Mouse (Mus musculus) neural tube, embryonic 14.5 days (tissue): ENCODE results near the gene Dgki. TPM values are rescaled to one million over a fixed set of nuclear protein-coding genes. Genes with fewer than 3 reads are reported as not detected.

Experiments
- ATAC-seq: fragments of 200-750 bp; cut with Nextera tagmentation; 2 replicates; pipeline ENCODE4 v1.8.0; 2017; ENCODE audit warnings: low read depth, mild to moderate bottlenecking, moderate TSS enrichment, moderate library complexity
- H3K27ac ChIP-seq: fragments of 300-500 bp; sonication (generic); 2 replicates; pipeline ENCODE4 v1.5.1; 2014; ENCODE audit warnings: low read depth, mild to moderate bottlenecking, control low read depth, low read length, moderate library complexity, mixed read lengths
- H3K27me3 ChIP-seq: fragments of 300-500 bp; sonication (generic); 2 replicates; pipeline ENCODE4 v1.6.1; 2014; ENCODE audit warnings: low read length; ENCODE audit not compliant: control insufficient read depth, insufficient read depth
- H3K36me3 ChIP-seq: fragments of 300-500 bp; sonication (generic); 2 replicates; pipeline ENCODE4 v1.6.1; 2014; ENCODE audit warnings: low read length, mixed read lengths; ENCODE audit not compliant: control insufficient read depth, insufficient read depth
- H3K4me1 ChIP-seq: fragments of 300-500 bp; sonication (generic); 2 replicates; pipeline ENCODE4 v1.6.1; 2014; ENCODE audit warnings: low read length; ENCODE audit not compliant: control insufficient read depth, insufficient read depth
- H3K4me2 ChIP-seq: fragments of 300-500 bp; sonication (generic); 2 replicates; pipeline ENCODE4 v1.6.1; 2014; ENCODE audit warnings: mild to moderate bottlenecking, low read depth, low read length, control low read depth
- H3K4me3 ChIP-seq: fragments of 300-500 bp; sonication (generic); 2 replicates; pipeline ENCODE4 v1.5.1; 2014; ENCODE audit warnings: low read depth, low read length, control low read depth, mixed read lengths
- H3K9ac ChIP-seq: fragments of 300-500 bp; sonication (generic); replicated peaks from 2 replicates; pipeline ENCODE4 v1.6.1; 2014; ENCODE audit warnings: low read depth, mild to moderate bottlenecking, control low read depth, low read length, mixed read lengths
- H3K9me3 ChIP-seq: fragments of 300-500 bp; sonication (generic); 2 replicates; pipeline ENCODE4 v1.6.1; 2016; ENCODE audit warnings: low read length; ENCODE audit not compliant: control insufficient read depth
- WGBS: fragments of 180-500 bp; shearing (Covaris S2); extraction: QIAGEN DNeasy Blood & Tissue Kit; methylation state at CpG from one replicate; pipeline ENCODE4 v1.1.7; 2014; 5-methylcytosine and 5-hydroxymethylcytosine counted together
- polyA plus RNA-seq: library from polyadenylated mRNA; unstranded; fragments of >200 nt; fragmentation: Nextera tagmentation; extraction: Ambion mirVana; gene quantifications from 2 replicates; pipeline ENCODE4 v1.2.1, GENCODE M21; 2014

Dgki gene
- polyA plus RNA-seq, 1 experiment from 2014 or later, result 10.5 TPM

DNA sequence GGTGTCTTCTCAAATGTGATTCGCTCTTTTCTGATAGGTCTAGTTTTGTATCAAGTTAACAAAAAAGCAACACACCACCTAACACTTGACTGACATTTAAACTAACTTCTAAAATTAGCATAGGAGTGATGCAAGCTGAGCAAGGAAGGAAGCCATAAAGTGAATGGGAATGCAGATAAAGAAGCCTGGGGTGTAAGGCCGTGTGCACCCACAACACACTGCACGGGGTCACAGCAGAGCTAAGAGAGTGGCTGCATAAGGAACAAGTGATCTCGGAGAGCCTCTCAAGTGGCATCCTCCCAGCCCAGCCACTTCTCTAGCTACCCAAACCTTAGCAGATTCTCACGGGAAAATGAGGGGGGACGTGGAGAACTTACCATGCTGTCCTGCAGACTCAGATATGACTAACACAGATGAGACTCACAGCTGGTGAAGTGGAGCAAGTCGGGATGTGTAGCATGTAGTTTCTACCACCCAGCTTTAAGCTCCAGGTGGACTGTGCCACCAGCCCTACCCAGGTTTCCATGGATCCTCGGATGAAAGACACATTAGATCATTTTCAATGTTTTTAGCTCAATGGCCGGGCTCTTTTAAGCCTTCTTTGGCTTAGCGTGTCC lies 38.6 kb downstream of the Dgki start:
- Histone ChIP-seq H3K4me1 (no peaks in the 10 kb centered on the region), H3K9ac (no peak overlapping the region), H3K27me3 (no peaks in the 10 kb centered on the region), H3K4me2 (no peak overlapping the region), H3K36me3 (no peaks in the 10 kb centered on the region), H3K9me3 (no peaks in the 10 kb centered on the region), H3K4me3 (no peak overlapping the region), H3K27ac (no peak overlapping the region)
- no peak for ATAC-seq
- 89% methylated on average over 10 of the region's 10 CpGs for WGBS

DNA sequence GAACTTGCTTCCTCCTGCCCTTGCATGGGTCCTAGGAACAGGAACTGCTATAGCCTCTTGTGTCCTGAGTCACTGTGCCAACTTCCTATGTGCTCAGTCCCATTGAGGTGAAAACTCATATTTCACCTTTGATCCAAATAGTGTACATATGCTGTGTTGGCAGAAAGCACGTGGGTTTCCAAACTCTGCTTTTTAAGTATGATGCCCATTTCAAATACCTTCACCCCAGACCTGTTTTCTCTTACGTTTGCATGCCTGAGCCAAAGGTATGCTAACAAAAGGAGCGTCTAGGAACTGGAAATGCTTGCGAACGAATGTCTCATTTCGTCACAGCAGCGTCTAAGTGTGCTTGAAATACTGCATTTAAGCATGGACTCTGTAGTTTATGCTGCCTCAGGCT lies 41.3 kb downstream of the Dgki start:
- Histone ChIP-seq H3K36me3 (no peaks in the 10 kb centered on the region), H3K4me1 (no peaks in the 10 kb centered on the region), H3K4me2 (no peak overlapping the region), H3K27ac (no peak overlapping the region), H3K4me3 (no peak overlapping the region), H3K27me3 (no peaks in the 10 kb centered on the region), H3K9ac (no peak overlapping the region), H3K9me3 (no peaks in the 10 kb centered on the region)
- no peak for ATAC-seq
- 93% methylated on average over 7 of the region's 7 CpGs for WGBS

DNA sequence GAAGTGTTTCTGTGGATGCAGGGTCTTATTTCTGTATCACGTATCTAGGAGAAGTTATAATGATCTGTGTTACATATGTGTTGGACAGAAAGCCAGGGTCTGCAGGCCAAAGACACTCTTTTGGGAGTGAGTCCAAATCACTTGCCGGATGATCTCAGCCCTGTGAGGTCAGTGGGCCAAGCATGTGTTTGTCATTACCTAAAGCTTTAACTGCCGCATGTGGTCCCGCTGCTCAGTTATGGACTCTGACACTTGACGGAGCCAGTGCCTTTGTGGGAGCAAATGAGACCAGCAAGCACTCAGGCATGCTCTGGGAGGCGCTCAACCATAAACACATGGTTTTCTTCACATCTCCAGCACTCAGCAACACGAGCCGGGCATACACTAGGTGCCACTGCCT lies 45.8 kb downstream of the Dgki start:
- H3K4me3 ChIP-seq, result no peak overlapping the region
- no peak overlapping the region for H3K9ac ChIP-seq
- H3K4me2 ChIP-seq, result no peak overlapping the region
- WGBS, result 65% methylated on average over 8 of the region's 8 CpGs
- H3K9me3 ChIP-seq, result no peaks in the 10 kb centered on the region
- ATAC-seq, result no peak; the same call in 1 of the 2 replicates
- no peaks in the 10 kb centered on the region for H3K27me3 ChIP-seq
- no peaks in the 10 kb centered on the region for H3K4me1 ChIP-seq
- H3K36me3 ChIP-seq, result no peaks in the 10 kb centered on the region
- H3K27ac ChIP-seq, result no peak overlapping the region

DNA sequence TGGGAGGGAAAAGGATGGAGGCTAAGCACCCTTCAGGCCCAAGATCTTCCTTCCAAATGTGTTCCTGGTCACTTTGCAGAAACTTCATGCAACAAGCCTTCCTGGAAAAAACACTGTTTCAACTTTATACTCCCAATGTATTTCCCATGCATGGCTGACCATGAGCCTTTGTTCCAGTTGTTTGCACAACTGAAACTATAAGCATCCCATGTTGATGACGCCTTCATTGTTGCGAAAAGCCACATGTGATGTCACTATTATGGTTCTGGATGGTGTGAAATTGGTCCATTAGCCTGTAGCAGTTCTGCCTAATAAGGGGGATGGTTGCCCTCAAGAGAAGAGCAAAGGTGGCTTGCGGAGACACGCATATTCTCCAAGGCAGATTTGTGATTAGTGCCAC lies 47.4 kb downstream of the Dgki start:
- H3K4me2 ChIP-seq, result no peak overlapping the region
- no peak overlapping the region for H3K4me3 ChIP-seq
- no peak for ATAC-seq
- H3K36me3 ChIP-seq, result no peaks in the 10 kb centered on the region
- 90% methylated on average over 4 of the region's 4 CpGs for WGBS
- no peaks in the 10 kb centered on the region for H3K27me3 ChIP-seq
- no peak overlapping the region for H3K27ac ChIP-seq
- no peaks in the 10 kb centered on the region for H3K9me3 ChIP-seq
- no peak overlapping the region for H3K9ac ChIP-seq
- no peaks in the 10 kb centered on the region for H3K4me1 ChIP-seq

DNA sequence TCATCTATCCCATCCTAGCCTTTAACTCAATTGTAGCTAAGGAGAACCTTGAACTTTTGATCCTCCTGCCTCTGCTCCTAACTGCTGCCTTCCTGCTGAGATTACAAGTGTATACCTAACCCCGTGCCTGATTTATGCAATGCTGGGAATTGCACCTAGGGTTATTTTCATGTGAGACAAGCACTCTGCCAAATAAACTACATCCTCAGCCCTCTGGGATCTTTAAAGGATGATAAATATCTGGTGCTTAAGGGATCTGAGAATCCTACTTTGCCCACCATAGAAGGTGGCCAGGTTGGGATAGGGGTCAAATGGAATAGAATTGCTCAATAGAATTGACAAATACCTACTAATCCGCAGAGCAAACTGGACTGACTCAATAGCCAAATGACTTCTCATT lies 49.3 kb downstream of the Dgki start:
- Histone ChIP-seq H3K27me3 (no peaks in the 10 kb centered on the region), H3K27ac (no peak overlapping the region), H3K9me3 (no peaks in the 10 kb centered on the region), H3K9ac (no peak overlapping the region), H3K36me3 (no peaks in the 10 kb centered on the region), H3K4me2 (no peak overlapping the region), H3K4me1 (no peaks in the 10 kb centered on the region), H3K4me3 (no peak overlapping the region)
- WGBS, result 83% methylated on average over 2 of the region's 2 CpGs
- no peak for ATAC-seq

DNA sequence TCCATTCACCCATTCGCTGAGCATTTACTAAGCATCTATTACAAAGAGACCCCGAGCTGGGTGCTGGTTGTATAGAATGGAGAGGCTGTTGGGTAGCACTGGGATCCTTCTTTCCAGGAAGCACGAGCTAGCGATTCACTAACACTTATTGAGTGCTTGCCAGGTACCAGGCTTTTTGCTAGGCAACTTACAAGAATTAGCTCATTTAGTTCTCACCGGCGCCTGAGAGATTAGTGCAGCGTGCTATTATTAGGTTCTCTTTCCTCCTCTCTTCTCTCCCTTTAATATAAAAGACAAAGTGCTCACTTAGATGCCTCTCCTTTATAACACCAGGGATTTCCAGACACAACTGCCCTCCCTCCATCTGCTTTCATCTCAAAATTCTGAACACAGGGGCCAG lies 54.2 kb downstream of the Dgki start:
- Histone ChIP-seq H3K4me1 (no peaks in the 10 kb centered on the region), H3K36me3 (no peaks in the 10 kb centered on the region), H3K9ac (no peak overlapping the region), H3K4me3 (no peak overlapping the region), H3K27me3 (no peaks in the 10 kb centered on the region), H3K27ac (no peak overlapping the region), H3K4me2 (no peak overlapping the region), H3K9me3 (no peaks in the 10 kb centered on the region)
- ATAC-seq, result no peak
- WGBS, result 71% methylated on average over 7 of the region's 7 CpGs

DNA sequence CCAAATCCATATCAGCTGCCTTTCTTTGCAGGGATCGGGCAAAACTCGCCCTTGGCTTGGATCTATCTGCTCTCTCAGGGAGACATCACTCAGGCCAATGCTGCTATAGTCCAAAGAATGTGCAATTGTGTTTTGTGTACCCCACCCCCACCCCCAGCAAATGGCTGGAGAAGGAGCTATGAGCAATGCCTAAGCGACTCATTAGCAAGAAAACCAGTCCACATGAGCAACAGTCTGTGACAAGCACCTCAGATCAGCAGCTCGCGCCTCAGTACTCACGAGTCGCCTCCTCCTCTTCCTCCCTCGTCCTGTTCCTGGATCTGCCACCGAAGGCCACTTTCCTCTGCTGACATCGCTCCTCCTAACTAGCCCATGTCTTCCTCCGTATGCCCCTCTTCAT lies 55.9 kb downstream of the Dgki start:
- no peak overlapping the region for H3K27ac ChIP-seq
- 91% methylated on average over 11 of the region's 11 CpGs for WGBS
- no peak overlapping the region for H3K9ac ChIP-seq
- no peak for ATAC-seq
- H3K27me3 ChIP-seq, result no peaks in the 10 kb centered on the region
- no peak overlapping the region for H3K4me3 ChIP-seq
- no peak overlapping the region for H3K4me2 ChIP-seq
- H3K9me3 ChIP-seq, result no peaks in the 10 kb centered on the region
- H3K4me1 ChIP-seq, result no peaks in the 10 kb centered on the region
- no peaks in the 10 kb centered on the region for H3K36me3 ChIP-seq

DNA sequence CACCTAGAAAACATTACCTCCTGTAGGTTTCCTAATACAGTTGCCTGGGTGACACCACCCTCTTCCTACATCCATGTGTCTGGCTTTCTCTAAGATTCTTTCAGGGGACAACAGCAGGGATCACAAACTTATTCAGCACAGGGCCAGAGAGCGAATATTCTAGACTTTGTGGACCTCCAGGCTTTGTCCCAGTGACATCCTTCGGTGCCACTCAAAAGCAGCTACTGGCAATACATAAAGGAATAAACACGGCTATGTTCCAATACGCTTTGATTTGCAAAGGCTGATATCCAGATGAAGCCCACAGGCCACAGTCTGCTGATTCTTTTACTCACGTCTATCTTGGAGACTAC lies 57.2 kb downstream of the Dgki start:
- no peak overlapping the region for H3K4me3 ChIP-seq
- H3K27me3 ChIP-seq, result no peaks in the 10 kb centered on the region
- WGBS, result 79% methylated on average over 5 of the region's 5 CpGs
- no peaks in the 10 kb centered on the region for H3K4me1 ChIP-seq
- H3K4me2 ChIP-seq, result no peak overlapping the region
- H3K9me3 ChIP-seq, result no peaks in the 10 kb centered on the region
- H3K9ac ChIP-seq, result no peak overlapping the region
- H3K36me3 ChIP-seq, result no peaks in the 10 kb centered on the region
- no peak overlapping the region for H3K27ac ChIP-seq
- no peak for ATAC-seq

DNA sequence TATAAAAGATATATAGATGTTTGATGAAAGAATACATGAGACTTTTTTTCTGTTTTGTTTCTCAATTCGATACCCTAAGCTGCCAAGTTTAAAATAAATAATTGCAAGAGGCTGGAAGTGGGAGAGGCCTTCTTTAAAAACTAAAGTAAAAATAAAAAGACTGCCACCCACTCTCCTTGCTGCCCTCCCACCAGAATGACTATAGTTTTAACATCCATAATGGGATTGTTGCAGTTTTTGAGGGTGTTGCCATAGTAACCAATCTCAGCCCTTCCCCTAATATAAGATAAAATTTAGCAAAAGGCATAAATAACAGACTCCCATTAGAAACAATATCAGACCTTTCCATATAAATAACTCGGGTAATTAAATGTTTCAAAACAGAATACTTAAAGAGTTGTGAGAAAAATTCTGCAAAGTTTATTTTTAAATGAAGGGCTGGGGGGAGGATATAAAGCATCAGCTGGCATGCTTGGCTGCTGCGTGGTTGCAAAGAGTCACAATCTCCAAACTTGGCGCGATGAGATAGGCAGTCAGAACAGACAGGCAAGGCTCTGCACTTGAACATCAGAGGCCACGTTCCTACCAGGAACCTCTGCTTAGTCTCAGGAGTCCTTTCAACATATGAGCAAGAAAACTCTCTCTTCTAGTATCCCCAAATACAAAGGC lies 57.8 kb downstream of the Dgki start:
- H3K9me3 ChIP-seq, result no peaks in the 10 kb centered on the region
- no peak for ATAC-seq
- WGBS, result 70% methylated on average over 6 of the region's 6 CpGs

More for the DNA sequence above, 57.8 kb downstream of the Dgki start:
- no peaks in the 10 kb centered on the region for H3K36me3 ChIP-seq
- no peak overlapping the region for H3K4me2 ChIP-seq
- H3K4me1 ChIP-seq, result no peaks in the 10 kb centered on the region
- H3K9ac ChIP-seq, result no peak overlapping the region
- no peak overlapping the region for H3K4me3 ChIP-seq
- no peaks in the 10 kb centered on the region for H3K27me3 ChIP-seq
- no peak overlapping the region for H3K27ac ChIP-seq
